In the genomic region with DNA sequence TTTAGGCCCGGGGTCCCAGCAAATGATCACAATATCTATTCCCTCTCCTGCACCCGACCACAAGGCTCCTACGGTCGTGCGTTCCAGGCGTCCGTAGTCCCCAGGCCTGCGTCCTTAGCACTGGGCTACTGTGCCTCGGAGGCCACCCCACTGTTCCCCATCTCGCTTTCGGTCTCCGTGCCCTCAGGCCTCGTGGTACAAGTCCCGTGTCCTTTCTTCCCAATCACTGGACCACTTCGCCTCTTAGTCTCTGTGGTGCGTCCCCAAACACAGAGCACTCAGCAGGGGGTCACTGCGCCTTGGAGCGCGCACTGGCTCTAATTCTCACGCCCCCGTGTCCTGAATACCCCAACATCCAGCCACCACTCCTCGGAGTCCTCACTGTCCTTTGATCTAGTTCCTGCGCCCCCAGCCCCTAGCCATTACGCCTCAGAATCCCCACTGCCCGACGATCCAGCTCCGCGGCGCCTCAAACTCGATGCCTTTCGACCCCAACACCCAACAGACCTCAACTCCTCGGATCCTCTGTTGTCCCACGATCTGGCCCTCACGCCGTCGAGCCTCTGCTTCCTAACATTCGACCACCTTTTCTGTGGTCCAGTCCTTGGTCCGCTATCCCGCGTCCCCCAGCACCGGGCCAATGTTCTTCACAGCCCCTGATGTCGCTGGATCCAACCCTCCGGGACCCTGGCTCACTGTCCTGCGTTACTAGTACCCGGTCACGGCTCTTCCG, we compare ENCODE assay signal across 8 mouse cellular contexts. TPM values are rescaled to one million over a fixed set of nuclear protein-coding genes. Genes with fewer than 3 reads are reported as not detected.
DNase-seq lines count a peak whose midpoint lies in the region; ATAC-seq and TF ChIP-seq lines count a peak whose summit lies in the region.

No protein-coding gene starts in this region.

- ATAC-seq in embryonic facial prominence, embryonic 15.5 days (ENCODE audit: insufficient number of reproducible peaks, low FRiP score, low TSS enrichment, low read depth): 0 out of 2 replicates have a peak, but pooled peaks have one; percentile 20
- ATAC-seq in hindbrain, embryonic 14.5 days (ENCODE audit: low FRiP score): no peak
- no peak for ATAC-seq in midbrain, postnatal 0 days (ENCODE audit: low FRiP score)

- H3K4me1 ChIP-seq in embryonic facial prominence, embryonic 15.5 days: peaks cover 44% of the 10 kb centered on the region
- peaks cover 14% of the 10 kb centered on the region; the same call in 1 of the 2 replicates for H3K4me1 ChIP-seq in hindbrain, embryonic 14.5 days (replicated peaks; ENCODE audit: control insufficient read depth, insufficient read depth, low read length)
- peaks cover 3% of the 10 kb centered on the region; the same call in 1 of the 2 replicates for H3K4me1 ChIP-seq in midbrain, postnatal 0 days (ENCODE audit: insufficient read depth, low read length)

- H3K27me3 ChIP-seq in embryonic facial prominence, embryonic 15.5 days: peaks cover 3% of the 10 kb centered on the region; the same call in 1 of the 2 replicates
- H3K27me3 ChIP-seq in hindbrain, embryonic 14.5 days (ENCODE audit: control insufficient read depth, insufficient read depth, low read length): peaks cover 27% of the 10 kb centered on the region
- H3K27me3 ChIP-seq in midbrain, postnatal 0 days (ENCODE audit: insufficient read depth, low read length): peaks cover 12% of the 10 kb centered on the region

- no peak for DNase-seq in layer of hippocampus, adult 2 months (ENCODE audit: low spot score in 2 of 2)
- no peak for DNase-seq in layer of hippocampus, adult 11-12 months (ENCODE audit: low spot score)
- no peak for DNase-seq in hindbrain, embryonic 14.5 days (ENCODE audit: low spot score)
- no peak for DNase-seq in midbrain, postnatal 0 days (ENCODE audit: low spot score)
- no peak for DNase-seq in layer of hippocampus, postnatal 25 days (ENCODE audit: extremely low spot score in 1 of 2, low spot score in 1 of 2)
- no peak for DNase-seq in adrenal gland, adult (ENCODE audit: inconsistent age in 2 of 2, low spot score in 1 of 2)
- DNase-seq in thymus, postnatal 14 days: no peak

- TF ChIP-seq CTCF in layer of hippocampus, adult 2 months (conservative IDR thresholded peaks at IDR 0.05): no peak
- no peak for TF ChIP-seq CTCF in midbrain, postnatal 0 days (IDR thresholded peaks at IDR 0.05)

- H3K9ac ChIP-seq in embryonic facial prominence, embryonic 15.5 days: peak overlapping the region; percentile 83
- peak overlapping the region; percentile 48 for H3K9ac ChIP-seq in hindbrain, embryonic 14.5 days
- H3K9ac ChIP-seq in midbrain, postnatal 0 days (replicated peaks; ENCODE audit: low read length, poor library complexity, severe bottlenecking): peak overlapping the region; percentile 68

- 1% methylated on average over 47 of the region's 47 CpGs for WGBS in embryonic facial prominence, embryonic 15.5 days
- under 1% methylated on average over 47 of the region's 47 CpGs for WGBS in hindbrain, embryonic 14.5 days
- under 1% methylated on average over 47 of the region's 47 CpGs for WGBS in midbrain, postnatal 0 days

- no peaks in the 10 kb centered on the region for H3K9me3 ChIP-seq in embryonic facial prominence, embryonic 15.5 days (replicated peaks)
- no peaks in the 10 kb centered on the region for H3K9me3 ChIP-seq in hindbrain, embryonic 14.5 days (ENCODE audit: control insufficient read depth, low read length)
- H3K9me3 ChIP-seq in midbrain, postnatal 0 days (ENCODE audit: low read length): no peaks in the 10 kb centered on the region

- 0 out of 2 replicates have a peak, but pooled peaks cover 7% of the 10 kb centered on the region for H3K36me3 ChIP-seq in embryonic facial prominence, embryonic 15.5 days
- no peaks in the 10 kb centered on the region for H3K36me3 ChIP-seq in hindbrain, embryonic 14.5 days (replicated peaks; ENCODE audit: control insufficient read depth, insufficient read depth)
- H3K36me3 ChIP-seq in midbrain, postnatal 0 days (ENCODE audit: insufficient read depth, low read length): no peaks in the 10 kb centered on the region

- peak overlapping the region; percentile 10; the same call in 1 of the 2 replicates for H3K27ac ChIP-seq in layer of hippocampus, adult 2 months
- peak overlapping the region; percentile 91 for H3K27ac ChIP-seq in embryonic facial prominence, embryonic 15.5 days (replicated peaks)
- H3K27ac ChIP-seq in hindbrain, embryonic 14.5 days: no peak overlapping the region
- H3K27ac ChIP-seq in midbrain, postnatal 0 days (ENCODE audit: low read depth, low read length): no peak overlapping the region

- H3K4me3 ChIP-seq in layer of hippocampus, adult 2 months: peak overlapping the region; percentile 45; the same call in 1 of the 2 replicates
- H3K4me3 ChIP-seq in embryonic facial prominence, embryonic 15.5 days (replicated peaks): peak overlapping the region; percentile 79
- H3K4me3 ChIP-seq in hindbrain, embryonic 14.5 days (replicated peaks; ENCODE audit: low read length): peak overlapping the region; percentile 43
- peak overlapping the region; percentile 53 for H3K4me3 ChIP-seq in midbrain, postnatal 0 days (ENCODE audit: low read depth, low read length)

- peak overlapping the region; percentile 73 for H3K4me2 ChIP-seq in embryonic facial prominence, embryonic 15.5 days (replicated peaks)
- H3K4me2 ChIP-seq in hindbrain, embryonic 14.5 days (replicated peaks): peak overlapping the region; percentile 57
- H3K4me2 ChIP-seq in midbrain, postnatal 0 days (ENCODE audit: low read depth, low read length, poor library complexity, severe bottlenecking): peak overlapping the region; percentile 79

RNA-seq across cellular contexts. Expression of a gene that starts 0.8 kb away (rescaled TPM):
- 1 to 10 TPM; 2.7 to 3.3 TPM for total RNA-seq in layer of hippocampus, adult 2 months (2021)
- 247 and 258 TPM in 2 replicates for polyA plus RNA-seq in embryonic facial prominence, embryonic 15.5 days (2015; fragmentation: Nextera tagmentation; extraction: Ambion mirVana)
- polyA plus RNA-seq in hindbrain, embryonic 14.5 days (2014; fragmentation: Nextera tagmentation; extraction: Ambion mirVana): 21.7 and 27.5 TPM in 2 replicates
- 61.9 and 65.1 TPM in 2 replicates for total RNA-seq in midbrain, postnatal 0 days (2014; rRNA removed)
- 35.5 and 35.7 TPM in 2 replicates for polyA plus RNA-seq in midbrain, postnatal 0 days (2015; fragmentation: Nextera tagmentation; extraction: Ambion mirVana)
- 1 to 10 TPM; 3.5 to 4.7 TPM for total RNA-seq in layer of hippocampus, postnatal 25 days (2021)

RNA-seq across cellular contexts. Expression of a gene that starts 25.7 kb away (rescaled TPM):
- total RNA-seq in layer of hippocampus, adult 2 months (2021): 10 to 100 TPM; 81.0 to 87.2 TPM
- polyA plus RNA-seq in embryonic facial prominence, embryonic 15.5 days (2015; fragmentation: Nextera tagmentation; extraction: Ambion mirVana): 76.5 and 104 TPM in 2 replicates
- polyA plus RNA-seq in hindbrain, embryonic 14.5 days (2014; fragmentation: Nextera tagmentation; extraction: Ambion mirVana): 118 and 133 TPM in 2 replicates
- total RNA-seq in midbrain, postnatal 0 days (2014; rRNA removed): 33.5 and 42.3 TPM in 2 replicates
- polyA plus RNA-seq in midbrain, postnatal 0 days (2015; fragmentation: Nextera tagmentation; extraction: Ambion mirVana): 122 and 137 TPM in 2 replicates
- total RNA-seq in layer of hippocampus, postnatal 25 days (2021): 10 to 100 TPM; 82.1 to 84.3 TPM

Comparison
In these comparisons a context has a peak if more than half of its experiments do, and no peak if none do; other contexts are left out.
1. H3K27ac ChIP-seq: peak in layer of hippocampus, adult 2 months (single experiment) and embryonic facial prominence, embryonic 15.5 days (single experiment); none in hindbrain, embryonic 14.5 days (single experiment) and midbrain, postnatal 0 days (single experiment).
2. RNA of a gene that starts 0.8 kb away (total RNA-seq): 61.9 to 65.1 TPM in midbrain, postnatal 0 days; 3.5 to 4.7 TPM in layer of hippocampus, postnatal 25 days and 2.7 to 3.3 TPM in layer of hippocampus, adult 2 months; every median in the first group is over 10 times any median in the second.
3. Peak in every context shown above with its lines, with median percentiles within 50 percentile points of each other: H3K4me3 ChIP-seq, H3K4me2 ChIP-seq and H3K9ac ChIP-seq.